Mouse (Mus musculus): Measurements from ENCODE around the gene Kmt2d.

DNA sequence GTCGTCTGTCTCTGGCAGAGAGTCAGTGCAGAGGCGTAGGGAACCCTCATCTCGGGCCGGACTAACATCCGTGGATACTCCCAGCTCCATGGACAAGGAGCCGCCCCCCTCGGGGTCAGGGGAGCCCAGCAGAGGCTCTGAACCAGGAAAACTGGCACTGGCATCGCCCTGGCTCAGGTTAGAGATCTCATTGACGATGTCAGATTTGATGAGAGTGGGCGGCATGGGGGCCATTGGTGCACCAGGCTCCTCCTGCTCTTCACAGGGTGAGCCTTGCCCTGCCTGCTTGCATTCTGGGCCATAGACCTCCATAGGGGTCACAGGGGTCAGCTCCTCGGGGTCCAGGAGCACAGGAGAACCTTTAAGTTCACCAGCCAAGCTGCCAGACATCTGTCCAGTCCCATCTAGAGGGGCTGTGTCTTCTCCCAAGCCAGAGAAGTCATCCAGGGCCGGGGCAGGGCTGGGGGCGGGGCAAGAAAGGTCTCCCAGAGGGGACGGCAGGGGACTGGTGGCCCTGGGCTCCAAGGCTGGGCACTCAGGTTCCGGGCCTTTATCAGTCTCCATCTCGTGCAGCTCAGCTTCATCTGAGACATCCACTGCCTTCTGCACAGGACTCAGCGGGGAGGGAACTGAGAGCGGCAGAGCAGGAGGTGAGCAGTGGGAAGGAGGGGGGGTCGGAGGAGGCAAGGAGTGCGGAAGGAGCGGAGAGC, 9.1 kb downstream of the Kmt2d start:
- TF ChIP-seq POLR2A (IDR thresholded peaks at IDR 0.05; ENCODE audit: low read depth, low read length) (no peak), POLR2AphosphoS2 (IDR thresholded peaks at IDR 0.05; ENCODE audit: low read depth, low read length) (no peak), CHD1 (IDR thresholded peaks at IDR 0.05; ENCODE audit: low read depth, low read length) (no peak), MAX (IDR thresholded peaks at IDR 0.05; ENCODE audit: low read length) (no peak), CTCF (conservative IDR thresholded peaks at IDR 0.05 in 1 of 2, IDR thresholded peaks at IDR 0.05 in 1 of 2; ENCODE audit: low read depth in 2 of 2, low read length in 2 of 2) (no peak), GABPA (IDR thresholded peaks at IDR 0.05; ENCODE audit: insufficient replicate concordance, low read depth, low read length) (no peak), CHD2 (IDR thresholded peaks at IDR 0.05; ENCODE audit: low read length) (no peak), NRF1 (IDR thresholded peaks at IDR 0.05; ENCODE audit: low read depth, low read length) (no peak), EP300 (IDR thresholded peaks at IDR 0.05; ENCODE audit: low read length) (no peak), ZC3H11A (IDR thresholded peaks at IDR 0.05; ENCODE audit: low read depth, low read length) (no peak), JUND (conservative IDR thresholded peaks at IDR 0.05; ENCODE audit: low read depth, low read length) (no peak), ELF1 (IDR thresholded peaks at IDR 0.05; ENCODE audit: low read depth, low read length) (no peak), RCOR1 (conservative IDR thresholded peaks at IDR 0.05; ENCODE audit: low read depth, low read length) (no peak)
